Mouse (Mus musculus): Measurements from ENCODE around the gene Gal3st1. TPM values are rescaled to one million over a fixed set of nuclear protein-coding genes. Genes with fewer than 3 reads are reported as not detected.

Gal3st1 gene
- total RNA-seq, 2 experiments from 2014 or later, result 0.62 to 1.3 TPM

DNA sequence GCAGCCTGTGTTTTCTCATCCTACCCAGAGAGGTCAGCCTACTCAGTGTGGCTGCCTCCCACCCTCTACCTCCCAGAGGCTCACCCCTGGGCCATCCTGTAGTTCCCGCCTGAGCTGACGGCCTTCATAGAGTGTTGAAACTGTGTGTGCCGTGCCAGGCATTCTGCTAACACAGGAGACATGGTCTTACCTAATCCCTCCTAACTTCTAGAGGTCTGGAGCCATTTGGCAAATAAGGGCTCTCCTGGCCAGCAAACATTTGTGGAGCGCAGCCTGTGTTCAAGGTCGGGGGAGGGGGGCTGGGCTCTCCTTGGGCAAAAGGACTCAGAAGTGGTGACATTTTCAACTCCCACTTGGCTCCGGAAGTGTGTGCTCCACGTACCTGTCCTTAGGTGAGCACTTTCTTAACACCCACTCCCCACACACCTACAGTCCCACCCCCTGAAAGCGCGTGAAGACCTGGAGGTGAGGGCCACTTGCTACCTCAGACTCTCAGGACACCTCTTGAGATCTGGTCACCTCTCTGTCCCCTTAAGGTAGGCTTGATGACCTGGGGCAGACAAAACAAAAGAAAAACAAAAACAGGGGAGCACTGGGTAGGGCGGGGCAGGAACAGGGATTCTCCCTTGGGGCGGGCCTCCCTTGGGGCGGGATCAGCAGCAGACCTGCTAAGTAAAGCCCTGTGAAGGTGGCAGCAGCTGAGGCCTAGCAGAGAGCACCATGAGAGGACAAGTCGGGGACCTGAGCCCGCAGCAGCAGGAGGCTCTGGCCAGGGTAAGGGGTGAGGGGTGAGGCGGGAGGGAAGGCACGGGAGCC is 47.9 kb downstream of the Gal3st1 start, which contains the start of gene Sec14l4:
TSS of gene Sec14l4 (plus strand) at position 337 of the 816 bp plus-strand sequence.
- ATAC-seq (replicated peaks; ENCODE audit: poor library complexity, severe bottlenecking), result no peak

DNA sequence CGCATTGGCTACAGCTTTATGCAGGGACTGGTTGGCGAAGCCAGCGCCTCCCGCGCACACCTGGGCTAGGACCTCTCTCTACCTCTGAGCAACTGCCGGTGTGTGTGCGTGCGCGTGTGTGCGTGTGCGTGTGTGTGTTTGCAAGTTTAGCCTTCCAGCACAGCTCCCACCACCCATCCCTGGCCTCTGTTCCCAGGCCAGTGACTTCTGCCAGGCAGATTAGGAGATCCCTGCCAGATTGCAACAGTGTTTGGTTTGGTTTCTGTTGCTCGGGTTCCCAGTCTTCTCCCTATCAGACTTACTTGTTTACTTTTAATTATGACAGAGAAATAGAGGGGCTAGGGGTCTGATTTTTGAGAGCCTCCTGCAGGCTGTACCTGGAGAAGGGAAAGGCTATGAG is 48.5 kb downstream of the Gal3st1 start:
- no peak for ATAC-seq (replicated peaks; ENCODE audit: poor library complexity, severe bottlenecking)

DNA sequence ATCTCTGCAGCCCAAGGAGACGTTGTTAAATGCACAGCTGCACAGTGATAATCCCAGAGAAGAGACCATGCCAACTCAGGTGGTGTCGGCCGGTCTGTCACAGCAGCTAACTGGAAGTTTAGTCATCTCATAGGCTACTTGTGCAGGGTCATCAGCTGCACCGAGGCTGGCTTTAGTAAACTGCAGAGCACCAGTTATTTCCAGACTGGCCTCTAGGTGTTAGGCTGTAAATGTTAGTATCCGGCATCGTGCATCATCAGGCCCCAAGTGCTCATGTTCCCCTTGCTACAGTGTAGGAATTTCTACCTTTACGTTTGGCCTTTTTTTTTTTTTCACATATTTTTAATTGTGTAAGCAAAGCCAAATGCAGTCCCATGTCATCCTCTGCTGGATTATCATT is 50.0 kb downstream of the Gal3st1 start:
- no peak for ATAC-seq (replicated peaks; ENCODE audit: poor library complexity, severe bottlenecking)

DNA sequence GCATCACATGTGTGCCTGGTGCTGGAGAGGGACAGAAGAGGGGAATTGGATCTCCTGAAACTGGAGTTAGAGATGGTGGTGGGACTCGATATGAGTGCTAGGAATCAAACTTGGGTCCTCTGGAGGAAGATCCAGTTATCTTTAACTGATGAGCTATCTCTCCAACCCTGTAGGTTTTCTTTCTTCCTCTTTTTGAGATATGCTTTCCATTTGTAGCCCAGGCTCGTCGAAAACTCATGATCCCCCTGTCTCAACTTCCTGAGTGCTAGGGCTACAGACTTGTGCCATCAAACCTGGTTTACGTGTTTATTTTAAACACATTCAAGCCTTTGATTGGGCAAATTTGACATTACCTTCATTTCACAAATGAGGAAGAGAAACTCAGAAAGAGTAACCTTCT is 50.7 kb downstream of the Gal3st1 start:
- peak; percentile 53 for ATAC-seq (replicated peaks; ENCODE audit: poor library complexity, severe bottlenecking)

DNA sequence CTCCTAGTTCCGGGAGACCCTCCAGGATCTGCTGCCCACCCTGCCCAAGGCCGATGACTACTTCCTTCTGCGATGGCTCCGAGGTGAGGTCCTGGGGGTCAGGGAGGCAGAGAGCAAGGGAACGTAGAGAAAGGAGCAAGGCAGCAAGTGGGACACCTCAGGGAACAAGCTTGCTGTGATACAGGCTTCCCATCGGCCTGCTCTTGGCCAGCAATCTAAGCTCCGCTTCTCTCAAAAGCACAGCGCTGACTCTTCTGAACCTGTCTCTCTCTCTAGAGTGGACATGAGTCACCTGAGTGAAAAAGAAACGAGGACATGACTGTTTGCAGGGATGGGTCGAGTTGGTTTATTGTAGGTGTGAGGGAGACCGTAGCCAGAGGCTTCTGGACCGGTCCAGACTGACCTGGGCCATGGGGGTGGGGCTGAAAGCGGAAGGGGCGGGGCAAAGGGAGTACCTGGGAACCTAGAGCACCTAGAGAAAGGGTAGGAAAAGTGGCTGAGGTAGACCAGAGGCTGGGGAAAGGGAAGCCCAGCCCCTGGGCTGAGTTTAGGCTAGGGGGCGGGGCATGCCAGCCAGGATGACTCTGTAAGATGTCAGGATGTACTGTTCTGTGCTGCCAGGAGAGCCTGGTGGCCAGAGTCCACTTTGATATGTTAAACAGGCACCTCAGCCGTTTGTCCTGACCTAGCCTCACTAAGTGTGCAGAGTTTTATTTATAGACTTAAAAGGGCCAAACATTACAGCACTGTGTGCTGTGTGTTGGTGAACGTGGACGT is 51.9 kb downstream of the Gal3st1 start:
- no peak for ATAC-seq (replicated peaks; ENCODE audit: poor library complexity, severe bottlenecking)

DNA sequence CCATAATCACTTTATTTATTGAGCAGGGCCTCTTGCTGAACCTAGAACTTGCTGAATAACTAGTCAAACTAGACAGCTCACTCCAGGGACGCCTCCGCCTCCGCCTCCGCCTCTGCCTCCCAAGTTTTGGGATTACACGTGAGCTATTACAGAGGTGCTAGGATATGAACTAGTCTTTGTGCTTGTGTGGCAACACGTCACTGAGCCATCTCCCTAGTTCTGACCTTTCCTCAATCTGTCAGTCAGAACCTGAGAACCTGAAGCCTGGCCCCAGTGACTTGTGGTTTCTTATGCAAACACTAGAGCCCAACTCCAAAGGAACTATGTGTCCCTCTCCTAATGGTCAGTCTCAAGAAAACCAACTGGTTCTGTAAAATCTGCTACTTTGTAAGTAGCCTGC is 52.5 kb downstream of the Gal3st1 start:
- no peak for ATAC-seq (replicated peaks; ENCODE audit: poor library complexity, severe bottlenecking)

DNA sequence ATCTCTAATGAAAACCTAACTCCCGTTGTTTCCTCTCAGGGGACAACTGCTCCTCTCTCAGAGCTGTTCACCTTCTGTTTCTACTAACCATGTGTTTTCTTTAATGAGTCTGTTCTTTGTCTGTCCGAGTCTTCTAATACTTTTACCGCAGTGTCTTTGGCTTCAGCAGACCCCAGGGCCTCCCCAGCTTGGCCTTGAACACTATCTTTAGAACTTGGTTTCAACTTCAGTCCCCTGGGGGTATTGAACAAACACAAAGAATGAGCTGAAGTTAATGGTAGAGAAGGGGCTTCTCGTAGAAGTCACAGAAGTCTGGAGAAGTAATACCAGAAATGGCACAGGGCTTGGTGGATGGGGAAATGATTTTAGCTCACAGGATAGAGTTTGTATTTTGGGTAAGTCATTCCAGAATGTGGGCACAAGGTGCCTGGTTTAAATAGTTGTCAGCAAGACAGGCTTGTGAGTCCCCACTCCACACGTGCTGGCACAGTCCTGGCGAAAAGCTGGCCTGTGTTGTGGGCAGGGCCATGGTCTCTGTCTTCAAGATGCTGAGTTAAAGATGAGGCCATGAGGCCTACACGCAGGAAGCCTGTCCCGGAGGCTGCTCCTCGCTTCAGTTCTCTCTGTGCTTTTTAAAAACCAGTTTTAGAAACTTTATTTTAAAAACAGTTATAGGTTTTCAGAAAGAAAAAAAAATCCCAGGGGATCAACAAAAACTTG is 53.1 kb downstream of the Gal3st1 start:
- ATAC-seq (replicated peaks; ENCODE audit: poor library complexity, severe bottlenecking), result no peak

DNA sequence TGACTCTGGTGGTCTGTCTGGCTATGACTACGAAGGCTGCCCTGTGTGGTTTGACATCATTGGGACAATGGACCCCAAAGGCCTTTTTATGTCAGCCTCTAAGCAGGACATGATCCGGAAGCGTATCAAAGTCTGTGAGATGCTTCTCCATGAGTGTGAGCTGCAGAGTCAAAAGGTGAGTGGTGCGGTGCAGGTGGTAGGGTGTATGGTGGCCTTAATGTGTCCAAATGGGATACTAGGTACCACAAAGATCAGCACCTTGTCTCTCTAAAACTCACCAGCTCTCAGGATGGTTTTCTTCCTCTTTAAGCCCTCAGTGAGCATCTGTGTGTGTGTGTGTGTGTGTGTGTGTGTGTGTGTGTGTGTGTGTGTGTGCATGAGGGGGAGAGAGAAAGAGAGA is 56.5 kb downstream of the Gal3st1 start:
- ATAC-seq (replicated peaks; ENCODE audit: poor library complexity, severe bottlenecking), result no peak

DNA sequence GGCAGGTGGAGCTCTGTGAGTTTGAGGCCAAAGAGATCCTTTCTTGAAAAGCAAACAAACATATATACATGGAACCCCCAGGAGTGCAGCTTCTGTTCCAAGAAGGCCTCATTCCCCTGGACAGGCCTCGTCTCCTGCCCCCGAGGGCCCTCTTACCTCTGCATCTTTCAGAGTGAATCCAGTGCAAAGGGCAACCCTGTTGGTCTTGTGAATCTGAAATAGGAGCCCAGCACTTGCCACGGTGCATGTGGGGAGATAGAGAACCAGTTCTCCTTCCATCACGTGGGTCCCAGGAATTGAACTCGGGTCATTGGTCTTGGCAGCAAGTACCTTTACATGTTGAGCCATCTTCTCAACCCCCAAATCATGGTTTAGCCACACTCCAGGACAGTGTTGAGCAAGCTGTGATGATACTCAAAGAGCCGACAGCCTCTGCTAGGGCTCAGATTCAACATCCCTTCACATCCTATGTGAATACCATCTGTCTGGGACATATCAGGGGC is 57.7 kb downstream of the Gal3st1 start:
- ATAC-seq (replicated peaks; ENCODE audit: poor library complexity, severe bottlenecking), result no peak

DNA sequence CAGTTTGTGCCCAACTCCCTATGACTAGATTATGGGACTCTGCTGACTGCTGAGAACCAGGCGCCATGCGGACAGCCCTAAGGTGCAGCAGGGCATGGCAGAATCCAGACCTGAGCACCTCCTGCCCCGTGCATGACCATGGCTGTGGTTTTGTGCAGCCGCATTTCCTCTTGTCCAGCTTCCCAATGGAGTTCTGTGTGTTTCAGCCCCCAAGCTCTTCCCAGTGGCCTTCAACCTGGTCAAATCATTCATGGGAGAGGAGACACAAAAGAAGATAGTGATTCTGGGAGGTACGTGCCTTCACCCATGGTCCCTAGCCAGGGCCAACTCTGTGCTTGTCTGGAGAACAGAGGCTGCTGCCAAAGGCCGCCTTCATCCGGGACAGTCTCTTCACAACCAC is 59.6 kb downstream of the Gal3st1 start:
- ATAC-seq (replicated peaks; ENCODE audit: poor library complexity, severe bottlenecking), result no peak

DNA sequence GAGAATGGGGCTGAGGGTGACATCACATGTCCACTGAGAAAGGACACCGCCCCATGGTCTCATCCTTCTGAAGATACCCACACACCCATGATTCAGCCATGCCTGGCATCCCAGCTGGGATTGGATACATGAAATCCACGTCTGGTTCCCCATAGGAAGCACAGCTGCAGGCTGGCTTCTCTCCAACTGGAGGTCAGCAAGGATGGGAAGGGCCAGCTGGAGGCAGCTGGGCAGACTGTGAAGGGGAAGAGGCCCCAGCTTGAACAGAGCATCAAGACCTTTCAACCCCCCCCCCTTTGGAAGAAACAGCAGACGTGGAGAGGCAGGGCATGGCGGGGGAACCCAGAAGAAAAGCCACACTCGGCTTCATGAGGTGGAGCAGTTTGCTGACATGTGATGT is 63.1 kb downstream of the Gal3st1 start:
- ATAC-seq (replicated peaks; ENCODE audit: poor library complexity, severe bottlenecking), result no peak

DNA sequence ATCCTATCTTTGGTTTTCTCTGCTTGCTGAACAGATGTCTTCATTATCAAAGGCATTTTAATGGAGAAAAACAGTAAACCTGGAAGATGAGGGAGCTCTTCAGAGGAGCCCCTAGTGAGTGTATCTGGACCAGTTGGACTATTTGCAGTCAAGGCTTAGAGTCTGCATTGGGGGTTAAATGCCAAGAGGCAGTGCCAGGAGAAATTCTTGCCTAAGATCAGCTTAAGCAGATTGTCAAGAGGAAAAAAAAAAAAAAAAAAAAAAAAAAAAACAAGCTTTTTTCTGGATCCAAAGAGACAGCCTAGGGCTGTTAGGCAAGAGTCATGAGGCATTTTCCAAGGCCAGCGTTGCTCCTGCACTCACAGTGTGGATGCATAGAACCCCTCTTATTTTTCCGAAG is 64.3 kb downstream of the Gal3st1 start:
- ATAC-seq (replicated peaks; ENCODE audit: poor library complexity, severe bottlenecking), result no peak

DNA sequence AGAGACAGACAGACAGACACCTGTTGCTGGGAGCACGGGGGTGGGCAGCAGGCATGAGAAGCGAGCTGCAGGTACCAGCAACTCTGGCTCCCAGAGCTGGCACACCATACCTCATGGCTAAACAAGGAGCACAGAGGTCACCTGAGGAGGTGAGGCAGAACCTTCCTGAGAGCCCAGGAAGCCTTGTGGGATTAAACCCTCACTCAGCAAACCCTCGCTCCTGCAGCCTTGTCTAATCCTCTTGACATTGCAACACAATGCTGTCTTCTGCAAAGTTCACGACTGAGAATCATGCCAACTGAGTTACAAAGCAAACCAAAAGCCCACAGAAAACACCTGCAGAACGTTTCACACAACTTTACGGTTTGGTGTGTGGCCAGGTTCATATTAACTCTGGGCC is 65.0 kb downstream of the Gal3st1 start:
- no peak for ATAC-seq (replicated peaks; ENCODE audit: poor library complexity, severe bottlenecking)

Other genes with a start within 250 kb of the Gal3st1 start
- gene Osbp2, start 119.7 kb upstream of the Gal3st1 start, total RNA-seq (2014; fragmentation: Nextera tagmentation), result 0.19 TPM in 1 of 2 replicates, not detected in the other
- not detected in 2 replicates for gene Osbp2, start 119.7 kb upstream of the Gal3st1 start, total RNA-seq (2017)
- not detected in 2 replicates for gene 4921536K21Rik, start 88.5 kb upstream of the Gal3st1 start, total RNA-seq (2014; fragmentation: Nextera tagmentation)
- gene 4921536K21Rik, start 88.5 kb upstream of the Gal3st1 start, total RNA-seq (2017), result not detected in 2 replicates
- 0.39 and 1.7 TPM in 2 replicates for gene Dusp18, start 88.4 kb upstream of the Gal3st1 start, total RNA-seq (2014; fragmentation: Nextera tagmentation)
- gene Dusp18, start 88.4 kb upstream of the Gal3st1 start, total RNA-seq (2017), result 0.60 and 0.67 TPM in 2 replicates
- 1.2 and 2.1 TPM in 2 replicates for gene Slc35e4, start 69.0 kb upstream of the Gal3st1 start, total RNA-seq (2014; fragmentation: Nextera tagmentation)
- 2.4 and 2.8 TPM in 2 replicates for gene Slc35e4, start 69.0 kb upstream of the Gal3st1 start, total RNA-seq (2017)
- gene Tcn2, start 51.5 kb upstream of the Gal3st1 start, total RNA-seq (2014; fragmentation: Nextera tagmentation), result 69.5 and 77.3 TPM in 2 replicates
- gene Tcn2, start 51.5 kb upstream of the Gal3st1 start, total RNA-seq (2017), result 46.0 and 51.7 TPM in 2 replicates
- 69.2 and 87.0 TPM in 2 replicates for gene Pes1, start 19.7 kb upstream of the Gal3st1 start, total RNA-seq (2014; fragmentation: Nextera tagmentation)
- gene Pes1, start 19.7 kb upstream of the Gal3st1 start, total RNA-seq (2017), result 124 and 182 TPM in 2 replicates
- gene 4930556J24Rik, start 6.9 kb upstream of the Gal3st1 start, total RNA-seq (2014; fragmentation: Nextera tagmentation), result not detected in 2 replicates
- gene 4930556J24Rik, start 6.9 kb upstream of the Gal3st1 start, total RNA-seq (2017), result not detected in 2 replicates
- not detected in 2 replicates for gene Sec14l4, start 47.8 kb downstream of the Gal3st1 start, total RNA-seq (2014; fragmentation: Nextera tagmentation)
- not detected in 2 replicates for gene Sec14l4, start 47.8 kb downstream of the Gal3st1 start, total RNA-seq (2017)
- not detected in 2 replicates for gene Sec14l3, start 81.2 kb downstream of the Gal3st1 start, total RNA-seq (2014; fragmentation: Nextera tagmentation)
- gene Sec14l3, start 81.2 kb downstream of the Gal3st1 start, total RNA-seq (2017), result not detected in 2 replicates
- gene Mtfp1, start 111.8 kb downstream of the Gal3st1 start, total RNA-seq (2014; fragmentation: Nextera tagmentation), result 9.9 and 11.1 TPM in 2 replicates
- gene Mtfp1, start 111.8 kb downstream of the Gal3st1 start, total RNA-seq (2017), result 8.7 and 13.3 TPM in 2 replicates
- not detected in 2 replicates for gene Sec14l2, start 139.8 kb downstream of the Gal3st1 start, total RNA-seq (2014; fragmentation: Nextera tagmentation)
- gene Sec14l2, start 139.8 kb downstream of the Gal3st1 start, total RNA-seq (2017), result not detected in 2 replicates
- gene Rnf215, start 151.6 kb downstream of the Gal3st1 start, total RNA-seq (2014; fragmentation: Nextera tagmentation), result 10.5 and 13.1 TPM in 2 replicates
- gene Rnf215, start 151.6 kb downstream of the Gal3st1 start, total RNA-seq (2017), result 6.6 and 7.8 TPM in 2 replicates
- gene Ccdc157, start 176.7 kb downstream of the Gal3st1 start, total RNA-seq (2014; fragmentation: Nextera tagmentation), result 0.28 and 0.73 TPM in 2 replicates
- 0.21 and 0.69 TPM in 2 replicates for gene Ccdc157, start 176.7 kb downstream of the Gal3st1 start, total RNA-seq (2017)
- 65.9 and 92.2 TPM in 2 replicates for gene Sf3a1, start 176.7 kb downstream of the Gal3st1 start, total RNA-seq (2014; fragmentation: Nextera tagmentation)
- 31.2 and 35.6 TPM in 2 replicates for gene Sf3a1, start 176.7 kb downstream of the Gal3st1 start, total RNA-seq (2017)
- gene Tbc1d10a, start 203.2 kb downstream of the Gal3st1 start, total RNA-seq (2014; fragmentation: Nextera tagmentation), result 2.9 and 5.2 TPM in 2 replicates
- 5.4 and 9.7 TPM in 2 replicates for gene Tbc1d10a, start 203.2 kb downstream of the Gal3st1 start, total RNA-seq (2017)
- not detected in 2 replicates for gene Castor1, start 234.6 kb downstream of the Gal3st1 start, total RNA-seq (2014; fragmentation: Nextera tagmentation)
- gene Castor1, start 234.6 kb downstream of the Gal3st1 start, total RNA-seq (2017), result 0.10 TPM in 1 of 2 replicates, not detected in the other